Mouse (Mus musculus) gastrocnemius, adult 2 months (tissue): ENCODE measurements around the gene Snrnp25. TPM values are rescaled to one million over a fixed set of nuclear protein-coding genes. Genes with fewer than 3 reads are reported as not detected.

Experiments
- DNase-seq: peaks from one replicate; pipeline ENCODE4 v3.0.0; 2022
- H3K27ac ChIP-seq: fragments of 200-600 bp; 2 replicates; pipeline ENCODE4 v1.8.1; 2022; ENCODE audit warnings: mild to moderate bottlenecking
- H3K4me3 ChIP-seq: fragments of 200-600 bp; 2 replicates; pipeline ENCODE4 v1.8.1; 2022; ENCODE audit warnings: mild to moderate bottlenecking, moderate library complexity
- CTCF ChIP-seq: fragments of 200-600 bp; IDR thresholded peaks from 2 replicates; pipeline ENCODE4 v1.8.1; 2022; ENCODE audit warnings: antibody characterized with exemption, mild to moderate bottlenecking, moderate library complexity
- intact Hi-C: fragments of 180-260 bp; cut with DNase I; formaldehyde crosslinking; loops from one replicate; pipeline ENCODE4 v1.15.1; 2025
- total RNA-seq, 2 experiments: library from RNA; stranded (reverse); gene quantifications; 2 replicates each; pipeline ENCODE4 v1.2.3; 2021

Snrnp25 gene
- total RNA-seq, 2 experiments from 2014 or later: 9.5 to 9.7 TPM

- no peak overlapping the region for H3K4me3 ChIP-seq
- no peak for TF ChIP-seq CTCF
- no peak for DNase-seq
- intact Hi-C loops: loop anchor here (5.0 kb wide), 1 partner anchor 35 kb away; the partner anchor contains the start of gene Snrnp25
- no peak overlapping the region for H3K27ac ChIP-seq
Measured at GRCm38 (mm10) chr11:32242209-32242608, 37.0 kb downstream of the Snrnp25 start.

DNA sequence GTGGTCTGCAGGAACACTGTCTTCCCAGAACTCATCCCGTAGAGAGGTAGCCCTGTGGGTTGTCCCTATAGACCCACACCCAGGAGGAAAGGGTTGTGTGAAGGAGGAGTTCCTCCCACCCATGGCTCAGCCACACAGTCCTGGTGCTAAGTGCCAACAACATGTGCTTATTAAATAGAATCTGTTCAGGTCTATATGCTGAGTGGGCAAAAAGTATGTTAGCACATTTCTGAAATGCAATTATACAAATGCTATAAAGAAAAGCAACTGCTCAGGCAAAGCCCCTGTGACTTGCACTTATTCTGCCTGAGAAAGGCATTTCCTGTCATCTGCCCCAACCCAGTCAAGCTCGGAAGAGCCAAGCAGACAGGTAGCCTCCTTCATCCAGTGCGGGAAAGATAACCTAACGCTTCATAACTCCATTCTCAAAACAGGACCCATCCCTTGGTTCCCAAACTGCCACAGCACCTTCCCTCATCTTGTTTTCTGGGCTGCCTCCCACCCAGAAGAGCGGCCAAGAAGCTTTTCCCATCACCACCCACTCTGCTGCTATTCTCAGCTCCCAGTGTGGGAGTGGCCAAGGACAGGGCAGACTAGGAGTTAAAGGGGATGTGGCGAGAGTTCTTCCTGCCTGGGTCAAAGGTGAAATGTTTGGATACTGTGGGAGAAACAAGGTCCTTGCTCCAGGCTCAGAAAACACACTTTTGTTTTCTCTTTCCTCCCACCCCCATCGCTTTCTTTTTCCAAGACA lies 38.2 kb downstream of the Snrnp25 start:
- intact Hi-C loops: loop anchor here (5.0 kb wide), 1 partner anchor 36 kb away; the partner anchor contains the start of gene Snrnp25
- Histone ChIP-seq H3K4me3 (no peak overlapping the region), H3K27ac (peak overlapping the region; percentile 71)
- no peak for DNase-seq
- TF ChIP-seq CTCF: no peak

DNA sequence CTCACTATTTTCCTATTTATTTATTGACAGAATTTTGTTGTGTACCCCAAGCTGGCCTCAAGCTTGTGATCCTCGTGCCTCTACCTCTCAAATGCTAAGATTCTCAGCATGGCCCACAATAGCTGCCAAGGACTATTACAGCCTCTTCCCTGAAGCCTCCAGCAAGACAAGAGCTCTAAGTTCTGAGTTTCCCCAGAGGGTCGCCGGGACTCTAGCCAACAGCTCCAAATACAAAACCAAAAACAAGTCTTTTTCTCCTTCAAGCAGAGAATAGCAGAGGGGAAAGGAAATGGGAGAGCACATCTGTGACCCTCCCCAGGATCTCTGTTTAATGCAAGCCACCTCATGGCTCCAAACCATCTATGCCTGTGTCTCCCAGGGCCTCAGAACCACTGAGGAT lies 38.8 kb downstream of the Snrnp25 start:
- intact Hi-C loops: loop anchor here (5.0 kb wide), 1 partner anchor 37 kb away; the partner anchor contains the start of gene Snrnp25
- no peak overlapping the region for H3K4me3 ChIP-seq
- peak; percentile 74 for DNase-seq
- TF ChIP-seq CTCF: no peak
- H3K27ac ChIP-seq: peak overlapping the region; percentile 71

- no peak for DNase-seq
- intact Hi-C loops: loop anchor here (5.0 kb wide), 1 partner anchor 37 kb away; the partner anchor contains the start of gene Snrnp25
- peak overlapping the region; percentile 71 for H3K27ac ChIP-seq
- TF ChIP-seq CTCF: no peak
- no peak overlapping the region for H3K4me3 ChIP-seq
Measured at GRCm38 (mm10) chr11:32244617-32245016, 39.4 kb downstream of the Snrnp25 start.

GRCm38 (mm10) chr11:32245614-32246013 lies 40.4 kb downstream of the Snrnp25 start:
- H3K27ac ChIP-seq: peak overlapping the region; percentile 28
- intact Hi-C loops: no loop called here
- no peak overlapping the region for H3K4me3 ChIP-seq
- no peak for TF ChIP-seq CTCF
- no peak for DNase-seq

DNA sequence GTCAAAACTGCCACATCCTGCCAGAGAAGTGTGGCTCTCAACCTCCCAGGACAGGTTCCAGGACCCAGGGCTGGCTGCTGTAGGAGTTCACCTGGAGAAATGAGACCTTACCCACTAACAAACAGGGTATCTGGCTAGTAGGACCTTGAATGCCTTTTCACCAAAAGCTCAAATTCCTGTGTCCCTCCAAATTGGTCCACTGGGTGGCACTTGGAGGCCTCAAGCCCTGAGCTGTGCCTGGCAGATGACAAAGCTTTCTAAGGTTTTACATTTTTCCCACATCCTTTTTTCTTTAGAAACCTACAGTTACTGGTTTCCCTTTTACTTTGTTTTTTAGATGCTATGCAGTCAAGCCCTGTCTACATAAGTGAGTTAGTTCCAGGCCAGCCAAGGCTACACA lies 41.9 kb downstream of the Snrnp25 start:
- peak; percentile 26; the same call in 1 of the 2 replicates for TF ChIP-seq CTCF
- intact Hi-C loops: no loop called here
- no peak overlapping the region for H3K27ac ChIP-seq

GRCm38 (mm10) chr11:32248350-32248749 lies 43.1 kb downstream of the Snrnp25 start:
- no peak overlapping the region for H3K27ac ChIP-seq
- no peak overlapping the region for H3K4me3 ChIP-seq
- no peak for DNase-seq
- intact Hi-C loops: no loop called here
- no peak for TF ChIP-seq CTCF

More for the DNA sequence above, 41.9 kb downstream of the Snrnp25 start:
- DNase-seq: no peak
- no peak overlapping the region for H3K4me3 ChIP-seq

GRCm38 (mm10) chr11:32250880-32251763 lies 45.9 kb downstream of the Snrnp25 start:
- intact Hi-C loops: no loop called here
- no peak overlapping the region for H3K27ac ChIP-seq
- no peak for TF ChIP-seq CTCF
- H3K4me3 ChIP-seq: no peak overlapping the region
- DNase-seq: no peak

- intact Hi-C loops: no loop called here
- H3K4me3 ChIP-seq: no peak overlapping the region
- no peak overlapping the region for H3K27ac ChIP-seq
- no peak for DNase-seq
- TF ChIP-seq CTCF: no peak
Measured at GRCm38 (mm10) chr11:32253121-32253520, 47.9 kb downstream of the Snrnp25 start.

GRCm38 (mm10) chr11:32256146-32256545 lies 50.9 kb downstream of the Snrnp25 start:
- Histone ChIP-seq H3K4me3 (no peak overlapping the region), H3K27ac (no peak overlapping the region)
- TF ChIP-seq CTCF: no peak
- DNase-seq: no peak
- intact Hi-C loops: no loop called here

DNA sequence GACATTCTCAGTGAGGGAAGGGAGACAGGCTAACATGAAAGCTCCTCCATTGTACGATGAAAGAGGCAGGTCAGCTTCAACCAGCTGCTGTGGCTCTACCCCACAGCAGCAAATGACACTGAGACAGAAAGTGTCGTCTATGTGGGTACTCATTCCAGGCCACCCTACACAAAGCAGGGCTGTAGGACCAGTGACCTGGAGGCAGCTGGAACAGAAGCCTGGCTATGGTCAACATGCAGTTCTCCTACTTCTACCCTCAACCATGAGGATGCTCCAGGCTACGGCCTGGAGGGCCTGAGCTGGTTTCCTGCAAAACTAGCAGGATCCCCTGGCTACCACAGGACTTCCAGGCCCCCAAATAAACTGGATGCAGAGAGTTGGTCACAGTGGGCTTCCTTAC lies 51.4 kb downstream of the Snrnp25 start:
- H3K4me3 ChIP-seq: no peak overlapping the region
- no peak for DNase-seq
- no peak overlapping the region for H3K27ac ChIP-seq
- no peak for TF ChIP-seq CTCF
- intact Hi-C loops: no loop called here

Other genes with a start within 250 kb of the Snrnp25 start
- not detected for gene 4930524B15Rik, start 239.8 kb upstream of the Snrnp25 start, total RNA-seq
- gene Nsg2, start 205.0 kb upstream of the Snrnp25 start, total RNA-seq: not detected
- gene Il9r, start 5.1 kb upstream of the Snrnp25 start, total RNA-seq: not detected
- gene Rhbdf1, start 16.9 kb downstream of the Snrnp25 start, total RNA-seq: 10 to 100 TPM; 17.9 to 19.9 TPM
- 1 to 10 TPM; 3.1 to 5.3 TPM for gene Mpg, start 21.1 kb downstream of the Snrnp25 start, total RNA-seq
- gene Nprl3, start 62.3 kb downstream of the Snrnp25 start, total RNA-seq: 10 to 100 TPM; 25.6 to 29.6 TPM
- not detected for gene Hba-x, start 71.0 kb downstream of the Snrnp25 start, total RNA-seq
- gene Hba-a1, start 78.1 kb downstream of the Snrnp25 start, total RNA-seq: 100 to 1,000 TPM; 219 to 309 TPM
- gene Hbq1b, start 81.5 kb downstream of the Snrnp25 start, total RNA-seq: not detected
- gene Hba-a2, start 91.1 kb downstream of the Snrnp25 start, total RNA-seq: 100 to 1,000 TPM; 153 to 208 TPM
- gene Hbq1a, start 94.7 kb downstream of the Snrnp25 start, total RNA-seq: not detected
- gene Sh3pxd2b, start 142.4 kb downstream of the Snrnp25 start, total RNA-seq: 1 to 10 TPM; 2.5 to 7.1 TPM
- 10 to 100 TPM in 1 of 2 experiments, 1 to 10 TPM in 1; 9.3 to 12.1 TPM for gene Ubtd2, start 250.0 kb downstream of the Snrnp25 start, total RNA-seq